Mouse (Mus musculus): ENCODE measurements around the gene Oxld1. TPM values are rescaled to one million over a fixed set of nuclear protein-coding genes. Genes with fewer than 3 reads are reported as not detected.

Oxld1 gene
- polyA plus RNA-seq, 1 experiment from 2014 or later = 10.9 TPM

DNA sequence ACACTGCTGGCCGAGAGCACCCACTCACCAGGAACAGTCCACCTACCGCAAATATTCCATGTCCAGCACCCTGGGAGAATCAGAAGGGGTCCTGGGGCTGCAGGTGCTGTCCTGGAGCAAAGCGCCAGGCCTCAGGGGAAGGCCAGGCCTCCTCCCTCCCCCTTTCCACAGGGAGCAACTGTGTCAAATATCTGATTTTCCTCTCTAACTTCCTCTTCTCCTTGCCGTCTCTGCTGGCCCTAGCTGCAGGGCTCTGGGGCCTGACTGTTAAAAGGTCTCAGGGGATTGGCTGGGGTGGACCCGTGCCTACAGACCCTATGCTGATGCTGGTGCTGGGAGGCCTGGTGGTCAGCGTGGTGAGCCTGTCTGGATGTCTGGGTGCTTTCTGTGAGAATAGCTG is 13.8 kb downstream of the Oxld1 start:
- no peak overlapping the region for H3K27ac ChIP-seq (ENCODE audit: low read length)
- no peak for ATAC-seq
- no peaks in the 10 kb centered on the region for H3K36me3 ChIP-seq (ENCODE audit: control insufficient read depth, insufficient read depth, low read length)
- H3K4me2 ChIP-seq (ENCODE audit: low read length) = no peak overlapping the region
- H3K9ac ChIP-seq (ENCODE audit: low read depth, low read length) = no peak overlapping the region
- no peaks in the 10 kb centered on the region for H3K4me1 ChIP-seq (ENCODE audit: control insufficient read depth, insufficient read depth, low read length)
- H3K27me3 ChIP-seq (ENCODE audit: control insufficient read depth, insufficient read depth, low read depth, low read length) = no peaks in the 10 kb centered on the region
- H3K9me3 ChIP-seq (replicated peaks; ENCODE audit: control insufficient read depth, low read length, poor library complexity, severe bottlenecking) = no peaks in the 10 kb centered on the region
- no peak overlapping the region for H3K4me3 ChIP-seq (ENCODE audit: low read depth, low read length)
- WGBS = 78% methylated on average over 6 of the region's 6 CpGs

DNA sequence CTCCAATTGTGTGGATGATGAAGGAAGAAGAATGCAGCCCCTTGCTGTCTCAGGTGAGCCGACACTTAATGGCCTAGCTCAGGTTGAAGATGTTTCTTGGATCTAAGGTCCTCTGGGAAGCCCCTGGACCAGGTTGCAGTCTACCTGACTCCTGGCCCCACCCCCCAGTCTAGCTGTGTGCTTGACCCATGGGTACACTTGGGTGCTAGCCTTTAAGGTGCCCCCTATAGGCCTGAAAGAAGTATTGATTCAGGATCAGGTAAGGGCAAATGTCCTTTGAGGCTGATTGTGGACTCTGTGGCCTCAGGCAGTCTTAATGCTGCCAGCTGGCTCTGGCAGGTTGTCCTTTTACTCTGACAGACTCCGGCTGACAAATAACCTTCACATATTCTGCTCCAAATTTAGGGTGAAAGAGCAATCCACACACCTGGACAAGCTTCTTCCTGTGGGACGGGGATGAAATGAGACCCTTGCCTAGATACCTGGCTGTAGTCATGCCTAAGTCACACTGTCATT is 15.0 kb downstream of the Oxld1 start:
- WGBS = 91% methylated on average over 3 of the region's 3 CpGs
- Histone ChIP-seq H3K4me1 (ENCODE audit: control insufficient read depth, insufficient read depth, low read length) (no peaks in the 10 kb centered on the region), H3K27ac (ENCODE audit: low read length) (no peak overlapping the region), H3K4me2 (ENCODE audit: low read length) (no peak overlapping the region), H3K9ac (ENCODE audit: low read depth, low read length) (no peak overlapping the region), H3K36me3 (ENCODE audit: control insufficient read depth, insufficient read depth, low read length) (no peaks in the 10 kb centered on the region), H3K9me3 (replicated peaks; ENCODE audit: control insufficient read depth, low read length, poor library complexity, severe bottlenecking) (no peaks in the 10 kb centered on the region), H3K4me3 (ENCODE audit: low read depth, low read length) (no peak overlapping the region), H3K27me3 (ENCODE audit: control insufficient read depth, insufficient read depth, low read depth, low read length) (no peaks in the 10 kb centered on the region)
- ATAC-seq = no peak

DNA sequence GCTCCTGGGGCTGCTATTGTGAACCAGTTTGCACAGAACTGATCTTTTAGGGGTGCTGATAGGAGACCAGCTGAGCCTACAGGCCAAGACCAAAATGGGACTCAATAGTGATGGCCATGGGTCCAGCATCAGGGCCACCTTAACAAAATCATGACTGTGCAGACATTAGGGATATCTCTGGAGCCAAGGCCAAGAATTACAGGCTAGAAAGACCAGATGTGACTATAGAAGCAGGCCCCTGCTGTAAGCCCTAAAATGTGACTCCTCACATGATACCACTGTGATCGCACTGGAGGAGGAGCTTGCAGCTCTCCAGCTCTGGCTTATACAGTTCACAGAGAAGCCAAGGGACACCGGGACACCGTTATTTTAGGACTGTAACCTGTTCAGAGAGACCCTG is 15.5 kb downstream of the Oxld1 start, which contains the start of gene Tspan10:
Gene Tspan10, plus strand, starts transcription at position 301 of the 400 bp plus-strand sequence.
- H3K9ac ChIP-seq (ENCODE audit: low read depth, low read length) = no peak within 1 kb of the TSS
- 86% methylated on average over 3 of the region's 3 CpGs for WGBS
- no peak within 1 kb of the TSS for H3K4me2 ChIP-seq (ENCODE audit: low read length)
- H3K27ac ChIP-seq (ENCODE audit: low read length) = no peak within 1 kb of the TSS
- no peaks in the 10 kb centered on the region for H3K27me3 ChIP-seq (ENCODE audit: control insufficient read depth, insufficient read depth, low read depth, low read length)
- H3K36me3 ChIP-seq (ENCODE audit: control insufficient read depth, insufficient read depth, low read length) = no peaks in the 10 kb centered on the region
- no peaks in the 10 kb centered on the region for H3K9me3 ChIP-seq (replicated peaks; ENCODE audit: control insufficient read depth, low read length, poor library complexity, severe bottlenecking)
- H3K4me1 ChIP-seq (ENCODE audit: control insufficient read depth, insufficient read depth, low read length) = no peaks in the 10 kb centered on the region
- H3K4me3 ChIP-seq (ENCODE audit: low read depth, low read length) = no peak within 1 kb of the TSS
- ATAC-seq = no peak

DNA sequence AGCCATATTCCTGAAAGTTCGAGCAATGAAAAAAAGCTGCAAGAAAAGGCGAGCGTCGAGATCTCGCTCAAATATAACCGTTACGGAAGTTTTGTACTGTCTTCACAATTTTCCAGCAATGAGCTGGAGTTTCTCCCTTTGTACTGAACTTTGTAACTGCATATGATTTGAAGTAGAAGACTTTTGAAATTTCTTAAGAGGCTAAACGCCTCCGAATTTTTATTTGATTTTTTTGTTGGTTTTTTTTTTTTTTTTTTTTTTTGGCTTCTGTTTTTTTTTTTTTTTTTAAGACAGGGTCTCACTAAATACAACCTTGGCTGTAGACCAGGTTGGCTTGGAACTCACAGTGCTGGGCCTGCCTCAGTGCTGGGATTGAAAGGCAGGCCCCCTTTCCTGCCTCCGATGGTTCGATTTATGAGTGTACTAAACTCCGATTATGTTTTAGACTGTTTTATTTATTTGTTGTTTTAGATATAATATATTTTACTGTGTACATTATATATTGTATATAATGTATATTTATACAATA is 19.9 kb downstream of the Oxld1 start:
- peak overlapping the region; percentile 82; the same call in 1 of the 2 replicates for H3K27ac ChIP-seq (ENCODE audit: low read length)
- 32% methylated on average over 12 of the region's 12 CpGs for WGBS
- peaks cover 3% of the 10 kb centered on the region for H3K36me3 ChIP-seq (ENCODE audit: control insufficient read depth, insufficient read depth, low read length)

DNA sequence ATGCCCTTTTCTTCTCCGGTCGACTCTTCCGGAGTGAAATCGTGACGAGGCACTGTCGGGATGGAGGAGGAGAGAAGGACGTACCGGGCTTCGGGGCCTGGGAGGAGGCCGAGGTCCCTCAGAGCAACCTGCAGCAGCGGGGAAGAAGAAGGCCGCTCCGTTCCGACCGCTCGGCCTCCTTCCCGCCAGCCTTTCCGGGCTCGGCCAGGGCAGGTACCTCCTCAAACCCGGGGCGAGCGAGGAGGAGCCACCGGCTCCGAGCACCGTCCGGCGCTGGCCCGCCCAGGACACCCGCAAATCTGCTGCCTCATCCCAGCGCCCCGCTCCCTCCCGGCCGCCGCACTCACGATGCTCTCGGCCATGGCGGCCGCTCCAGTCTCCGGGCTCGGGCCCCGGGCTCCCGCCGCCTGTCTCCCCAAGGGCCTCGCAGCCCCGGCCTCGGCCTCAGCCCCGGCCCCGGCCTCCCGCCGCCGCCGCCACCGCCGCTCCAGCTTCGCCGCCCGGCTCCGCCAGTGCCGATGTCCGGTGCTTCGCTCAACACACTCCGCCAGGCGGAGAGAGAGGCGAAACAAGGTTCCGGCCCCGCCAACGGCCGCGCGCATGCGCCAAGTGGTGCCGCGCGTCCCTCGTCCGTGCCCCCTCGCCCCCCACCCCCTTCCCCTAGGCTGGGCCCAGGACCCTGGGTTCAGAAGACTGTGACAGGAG is 20.6 kb downstream of the Oxld1 start, which contains the start of gene Nploc4:
Gene Nploc4, minus strand, starts transcription at position 557 of the 705 bp plus-strand sequence.
- WGBS = 1% methylated on average over 61 of the region's 77 CpGs
- H3K4me1 ChIP-seq (ENCODE audit: control insufficient read depth, insufficient read depth, low read length) = peaks cover 12% of the 10 kb centered on the region
- peak within 1 kb of the TSS; percentile 92 for H3K4me2 ChIP-seq (ENCODE audit: low read length)
- peak within 1 kb of the TSS; percentile 99 for H3K9ac ChIP-seq (ENCODE audit: low read depth, low read length)
- peak within 1 kb of the TSS; percentile 98 for H3K4me3 ChIP-seq (ENCODE audit: low read depth, low read length)
- no peaks in the 10 kb centered on the region for H3K27me3 ChIP-seq (ENCODE audit: control insufficient read depth, insufficient read depth, low read depth, low read length)
- H3K27ac ChIP-seq (ENCODE audit: low read length) = peak within 1 kb of the TSS; percentile 82
- peak; percentile 82 for ATAC-seq
- peaks cover 8% of the 10 kb centered on the region for H3K36me3 ChIP-seq (ENCODE audit: control insufficient read depth, insufficient read depth, low read length)
- no peaks in the 10 kb centered on the region for H3K9me3 ChIP-seq (replicated peaks; ENCODE audit: control insufficient read depth, low read length, poor library complexity, severe bottlenecking)

More for the DNA sequence above, 19.9 kb downstream of the Oxld1 start:
- Histone ChIP-seq H3K9me3 (replicated peaks; ENCODE audit: control insufficient read depth, low read length, poor library complexity, severe bottlenecking) (no peaks in the 10 kb centered on the region), H3K27me3 (ENCODE audit: control insufficient read depth, insufficient read depth, low read depth, low read length) (no peaks in the 10 kb centered on the region), H3K4me2 (ENCODE audit: low read length) (peak overlapping the region; percentile 92), H3K4me3 (ENCODE audit: low read depth, low read length) (peak overlapping the region; percentile 98), H3K9ac (ENCODE audit: low read depth, low read length) (peak overlapping the region; percentile 99), H3K4me1 (ENCODE audit: control insufficient read depth, insufficient read depth, low read length) (peaks cover 12% of the 10 kb centered on the region)
- no peak for ATAC-seq

DNA sequence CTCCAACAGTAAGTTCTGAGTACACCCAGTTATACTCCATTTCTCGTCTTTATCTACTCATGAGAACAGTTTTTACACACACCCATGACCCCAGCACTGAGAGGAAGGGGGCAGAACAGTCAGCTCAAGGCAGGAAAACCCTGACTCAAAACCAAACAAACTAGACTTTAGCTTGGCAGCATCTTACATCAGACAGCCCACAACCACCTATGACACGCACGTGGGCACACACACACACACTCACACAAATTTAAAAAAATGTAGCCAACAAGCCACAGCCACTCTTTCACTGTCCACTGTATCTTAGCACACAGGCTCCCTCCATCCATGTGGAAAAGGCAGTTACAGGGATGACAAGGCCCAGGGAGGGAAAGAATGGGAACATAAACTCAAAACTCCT is 31.1 kb downstream of the Oxld1 start:
- Histone ChIP-seq H3K4me3 (ENCODE audit: low read depth, low read length) (no peak overlapping the region), H3K27ac (ENCODE audit: low read length) (no peak overlapping the region), H3K4me1 (ENCODE audit: control insufficient read depth, insufficient read depth, low read length) (no peaks in the 10 kb centered on the region), H3K9ac (ENCODE audit: low read depth, low read length) (no peak overlapping the region), H3K9me3 (replicated peaks; ENCODE audit: control insufficient read depth, low read length, poor library complexity, severe bottlenecking) (no peaks in the 10 kb centered on the region), H3K36me3 (ENCODE audit: control insufficient read depth, insufficient read depth, low read length) (peaks cover 26% of the 10 kb centered on the region), H3K4me2 (ENCODE audit: low read length) (no peak overlapping the region), H3K27me3 (ENCODE audit: control insufficient read depth, insufficient read depth, low read depth, low read length) (no peaks in the 10 kb centered on the region)
- WGBS = 89% methylated on average over 3 of the region's 3 CpGs
- no peak for ATAC-seq

DNA sequence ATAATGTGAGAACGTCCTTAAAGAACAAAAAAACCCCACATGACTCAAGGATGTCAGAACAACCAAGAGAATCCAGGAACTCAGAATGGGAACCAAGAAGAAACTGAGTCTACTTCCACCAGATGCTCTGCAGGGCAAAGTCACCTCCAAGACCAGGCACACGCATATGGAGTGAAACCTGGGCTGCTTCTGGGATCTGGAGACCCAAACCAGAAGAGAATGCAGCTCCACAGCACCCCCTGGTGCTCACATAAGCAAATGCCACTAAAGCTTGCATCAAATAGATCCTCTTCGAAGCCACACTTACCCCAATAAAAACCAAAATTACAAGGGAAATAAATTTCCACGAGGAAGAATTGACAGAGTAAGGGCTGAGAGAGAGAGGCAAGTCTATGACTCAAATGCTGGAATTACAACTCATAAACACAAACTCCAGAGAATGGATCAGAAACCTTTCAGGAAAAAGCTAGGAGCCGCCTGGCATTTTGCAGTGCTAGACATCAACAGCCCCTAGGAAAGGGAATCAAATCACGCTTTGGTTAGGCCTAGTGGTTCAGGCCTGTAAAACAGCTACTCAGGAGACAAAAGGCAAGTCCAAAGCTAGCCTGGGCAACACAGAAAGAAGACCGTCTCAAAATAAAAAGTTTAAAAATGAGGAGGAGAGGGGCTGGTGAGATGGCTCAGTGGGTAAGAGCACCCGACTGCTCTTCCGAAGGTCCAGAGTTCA is 34.1 kb downstream of the Oxld1 start:
- Histone ChIP-seq H3K27me3 (ENCODE audit: control insufficient read depth, insufficient read depth, low read depth, low read length) (no peaks in the 10 kb centered on the region), H3K9ac (ENCODE audit: low read depth, low read length) (no peak overlapping the region), H3K4me2 (ENCODE audit: low read length) (no peak overlapping the region), H3K4me1 (ENCODE audit: control insufficient read depth, insufficient read depth, low read length) (no peaks in the 10 kb centered on the region), H3K9me3 (replicated peaks; ENCODE audit: control insufficient read depth, low read length, poor library complexity, severe bottlenecking) (no peaks in the 10 kb centered on the region), H3K27ac (ENCODE audit: low read length) (no peak overlapping the region), H3K4me3 (ENCODE audit: low read depth, low read length) (no peak overlapping the region), H3K36me3 (ENCODE audit: control insufficient read depth, insufficient read depth, low read length) (peaks cover 34% of the 10 kb centered on the region)
- ATAC-seq = no peak
- WGBS = 67% methylated on average over 9 of the region's 9 CpGs

DNA sequence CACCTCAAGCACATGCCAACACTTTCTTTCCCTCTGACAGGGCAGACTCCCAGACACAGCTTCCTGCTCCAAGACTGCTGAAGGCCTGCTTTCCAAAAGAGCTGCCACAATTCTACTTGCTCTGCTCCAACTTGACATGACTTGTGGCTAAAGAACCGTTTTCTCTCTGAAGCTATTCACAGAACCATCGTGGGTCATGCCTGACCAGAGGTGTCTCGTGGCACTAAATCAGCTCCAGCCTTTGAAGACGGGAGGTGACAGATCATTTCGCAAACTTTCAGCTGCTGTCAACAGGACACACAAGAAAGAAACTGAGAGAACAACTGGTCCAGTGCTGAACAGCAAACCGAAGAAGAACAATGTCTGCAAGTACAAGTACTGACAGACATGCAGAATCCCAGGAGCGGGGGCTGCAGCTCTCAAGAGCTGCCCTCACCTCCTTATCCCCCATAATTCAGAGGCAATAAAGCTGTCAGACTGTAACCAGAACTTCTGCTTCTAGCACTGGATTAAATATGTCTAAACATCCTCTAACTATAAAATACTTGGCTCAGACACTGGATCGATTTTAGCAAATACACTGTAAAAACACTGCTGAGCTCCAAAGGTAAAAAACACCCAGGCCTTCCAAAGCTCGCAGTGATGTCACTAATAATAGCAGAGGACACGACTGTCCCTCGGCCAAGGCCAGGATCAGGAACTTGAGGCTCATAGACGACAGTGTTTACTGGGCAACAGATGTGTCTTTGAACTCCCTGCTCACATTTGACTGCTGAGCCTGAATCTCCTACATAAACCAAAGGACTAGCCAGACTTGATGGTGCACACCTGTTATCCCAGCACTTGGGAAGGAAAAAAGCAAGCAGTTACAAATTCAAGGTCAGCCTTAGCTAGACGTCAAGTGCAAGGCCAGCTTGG is 35.0 kb downstream of the Oxld1 start:
- WGBS = 90% methylated on average over 13 of the region's 13 CpGs
- ATAC-seq = no peak
- no peak overlapping the region for H3K4me3 ChIP-seq (ENCODE audit: low read depth, low read length)

More for the DNA sequence above, 35.0 kb downstream of the Oxld1 start:
- Histone ChIP-seq H3K9ac (ENCODE audit: low read depth, low read length) (no peak overlapping the region), H3K4me2 (ENCODE audit: low read length) (no peak overlapping the region), H3K9me3 (replicated peaks; ENCODE audit: control insufficient read depth, low read length, poor library complexity, severe bottlenecking) (no peaks in the 10 kb centered on the region), H3K36me3 (ENCODE audit: control insufficient read depth, insufficient read depth, low read length) (peaks cover 32% of the 10 kb centered on the region), H3K27ac (ENCODE audit: low read length) (no peak overlapping the region), H3K27me3 (ENCODE audit: control insufficient read depth, insufficient read depth, low read depth, low read length) (no peaks in the 10 kb centered on the region), H3K4me1 (ENCODE audit: control insufficient read depth, insufficient read depth, low read length) (no peaks in the 10 kb centered on the region)

All from midbrain, embryonic 16.5 days (tissue).